Mouse (Mus musculus): ENCODE results near the gene Ccndbp1.

- TF ChIP-seq POLR2A (IDR thresholded peaks at IDR 0.05; ENCODE audit: extremely low read depth, insufficient read depth, low read length) (no peak), CTCF (IDR thresholded peaks at IDR 0.05; ENCODE audit: low read depth, low read length) (no peak)
These were observed 1.2 kb upstream of the Ccndbp1 start for GRCm38 (mm10) chr2:121006986-121007385.

All from liver, adult 2 months (tissue).